Mouse (Mus musculus) right cerebral cortex, postnatal 36 days (tissue): ENCODE results near the gene Rap2b.

Experiments
- DNase-seq, 2 experiments: peaks; one replicate each; pipeline ENCODE4 v3.0.0; 2022; ENCODE audit warnings: low spot score in 2 of 2, mixed read lengths in 1 of 2

The Rap2b gene

DNA sequence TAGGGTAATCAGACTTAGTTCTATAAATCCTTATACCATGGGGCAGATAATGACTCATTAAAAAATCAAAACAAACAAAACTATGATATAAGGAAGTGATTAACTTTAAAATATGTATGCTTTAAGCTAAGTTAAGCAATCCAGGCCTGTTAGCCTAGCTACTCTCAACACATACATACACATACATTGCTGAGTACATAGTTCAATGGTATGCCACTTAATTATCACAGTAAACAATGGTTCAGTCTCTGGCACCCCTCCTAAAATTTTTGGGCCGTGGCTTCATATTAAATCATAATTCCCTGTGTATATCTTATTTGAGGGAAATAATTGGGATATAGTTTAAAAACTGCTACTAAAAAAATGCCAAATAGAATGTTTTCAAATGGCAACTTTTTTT is at the start of gene Rap2b:
Gene Rap2b (plus strand): TSS at position 301 of the 400 bp plus-strand sequence.
- DNase-seq, result no peak

DNA sequence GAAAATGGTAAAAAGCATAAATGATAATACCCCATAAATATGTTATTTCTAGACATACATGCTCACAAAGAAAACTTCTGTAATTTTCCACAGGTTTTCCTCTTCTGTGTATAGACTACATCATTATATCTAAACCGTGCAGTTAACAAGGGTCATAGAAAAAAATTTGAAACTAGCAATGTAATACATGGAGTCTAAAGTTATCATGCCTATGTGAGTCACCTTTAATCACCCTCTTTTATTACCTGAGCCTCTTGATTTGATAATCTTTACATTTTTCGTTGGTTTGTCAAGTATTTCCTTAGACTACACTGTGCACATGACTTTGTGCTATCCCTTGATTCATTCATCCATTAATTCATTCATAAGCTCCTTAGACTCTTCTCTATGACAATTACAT is 46.4 kb upstream of the Rap2b start:
- no peak for DNase-seq

DNA sequence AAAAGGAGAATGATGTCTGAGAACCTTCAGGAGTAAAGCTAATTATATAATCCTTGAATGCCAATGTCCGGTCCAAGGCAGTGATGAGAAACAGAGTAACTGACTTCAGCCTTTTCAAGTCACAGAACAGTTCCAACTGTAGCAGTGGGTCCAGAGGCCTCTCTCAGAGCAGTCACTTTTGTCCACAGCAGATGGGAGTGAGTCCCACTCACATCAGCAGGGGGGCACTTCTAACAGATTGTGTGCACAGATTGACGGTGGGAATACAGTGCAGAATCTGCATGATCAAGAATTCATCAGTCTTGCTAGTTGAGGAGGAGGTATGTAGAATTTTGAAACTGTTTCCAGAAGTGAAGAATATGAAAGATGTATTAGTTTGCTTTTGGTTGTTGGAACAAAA is 41.4 kb upstream of the Rap2b start:
- peak; percentile 13 to 23 for DNase-seq

DNA sequence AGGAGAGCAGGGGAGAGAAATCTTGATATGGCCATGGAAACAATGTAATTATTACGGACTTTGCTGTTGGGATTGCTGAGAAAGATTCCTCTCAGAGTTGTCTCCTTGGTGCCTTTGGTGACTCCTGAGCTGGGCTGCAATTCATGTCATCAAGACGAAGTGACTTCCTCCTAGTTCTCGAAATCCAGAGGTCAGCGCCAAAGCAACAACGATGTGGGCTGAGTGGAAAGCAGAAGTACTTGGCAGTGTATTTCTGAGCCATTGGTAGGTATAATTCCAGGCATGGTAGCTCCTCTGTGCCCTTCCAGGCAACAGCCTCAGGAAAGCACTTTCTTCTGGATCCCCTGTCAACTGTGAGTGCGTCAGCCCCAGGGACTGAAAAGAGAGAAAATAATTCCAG is 39.8 kb upstream of the Rap2b start:
- DNase-seq, result no peak

DNA sequence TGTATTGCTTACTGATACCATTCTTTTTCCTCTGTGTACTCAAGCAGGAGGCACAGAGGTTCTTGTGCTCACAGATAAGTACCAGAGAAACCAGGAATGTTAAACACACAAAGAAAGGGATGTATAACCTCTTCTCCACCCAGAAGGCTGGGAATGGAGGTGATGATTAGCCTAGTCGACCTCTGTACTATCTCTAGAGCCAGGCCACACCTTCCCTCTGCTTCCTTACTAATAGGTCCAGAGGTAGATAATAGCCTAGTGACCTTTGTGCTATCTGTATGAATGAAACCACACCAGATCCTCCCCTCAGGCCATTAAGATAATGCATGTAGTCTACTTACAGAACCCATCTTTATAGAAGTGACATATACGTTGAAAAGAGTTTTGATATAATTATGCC is 25.2 kb upstream of the Rap2b start:
- DNase-seq, result no peak

DNA sequence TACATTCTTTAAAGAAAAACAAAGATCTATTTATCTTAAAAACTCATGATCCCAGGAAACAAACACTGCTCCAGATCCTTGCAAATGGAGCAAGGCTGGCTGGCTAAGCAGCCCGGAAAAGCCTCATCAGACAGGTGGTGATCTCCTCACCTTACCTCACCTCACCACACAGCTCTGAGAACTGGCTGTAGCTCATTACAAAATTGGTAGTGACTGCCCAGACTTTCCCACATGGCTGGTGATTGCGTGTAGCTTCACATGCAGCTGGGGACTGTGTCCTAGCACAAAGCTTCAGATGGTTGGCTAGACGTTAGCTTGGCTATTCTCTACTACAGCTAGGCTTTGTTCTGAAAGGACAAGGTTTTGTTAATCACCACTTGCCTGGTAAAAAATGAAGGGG is 24.2 kb upstream of the Rap2b start:
- DNase-seq, result no peak

DNA sequence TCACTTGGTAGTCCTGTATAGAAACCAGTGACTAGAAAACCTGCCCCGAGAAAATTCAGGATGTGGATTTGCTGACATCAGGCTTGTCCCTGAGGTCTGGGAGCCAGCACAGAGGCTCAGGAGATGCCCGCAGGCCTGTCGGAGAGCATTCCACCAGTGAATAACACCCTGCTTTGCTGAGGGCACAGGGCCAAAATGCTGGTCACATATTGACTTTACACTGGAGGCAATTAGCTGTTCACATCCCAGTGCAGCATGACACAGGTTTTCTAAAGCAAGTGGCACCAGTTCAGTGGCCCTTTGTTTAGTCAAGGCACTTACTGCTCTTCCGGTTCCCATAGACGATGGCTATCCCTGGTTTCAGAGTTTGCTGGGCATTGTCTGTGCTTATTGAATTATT is 21.1 kb upstream of the Rap2b start:
- no peak for DNase-seq

DNA sequence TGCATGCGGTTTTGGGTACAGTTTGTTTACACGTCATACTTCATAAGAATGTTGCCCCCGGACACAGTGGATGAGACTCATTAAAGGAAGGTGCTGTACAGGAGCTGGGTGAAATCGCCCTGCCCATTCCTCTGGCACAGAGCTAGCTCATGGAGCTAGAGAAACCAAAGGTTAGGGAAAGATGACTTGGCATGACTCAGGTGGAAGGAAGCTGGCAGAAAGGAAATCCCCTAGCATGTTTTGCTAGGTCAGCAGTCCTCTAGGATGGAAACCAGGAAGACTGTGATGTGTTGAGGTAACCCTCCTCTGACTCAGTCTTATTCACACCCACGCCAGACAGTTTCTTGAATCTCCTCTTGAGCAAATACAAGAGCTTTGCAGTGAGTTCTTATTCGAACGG is 17.4 kb upstream of the Rap2b start:
- no peak for DNase-seq

DNA sequence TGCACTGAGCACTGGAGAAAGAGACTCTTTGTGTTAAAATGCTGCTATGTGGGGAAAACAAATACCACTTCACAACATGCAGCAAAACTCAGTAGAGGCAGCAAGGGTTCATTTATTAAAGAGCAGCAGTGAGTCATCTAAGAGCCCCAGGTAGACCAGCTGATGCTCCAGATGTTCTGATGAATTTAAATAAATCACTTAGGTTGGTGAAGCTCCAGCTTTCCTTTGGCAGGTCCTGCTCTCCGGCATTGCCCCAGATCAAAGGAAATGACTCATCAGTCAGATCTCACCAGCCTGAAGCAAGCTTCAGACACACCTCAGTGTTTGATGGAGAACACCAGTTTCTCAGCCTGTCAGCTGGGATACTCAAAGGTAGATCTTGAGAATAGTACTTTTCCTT is 15.8 kb upstream of the Rap2b start:
- DNase-seq, result no peak

DNA sequence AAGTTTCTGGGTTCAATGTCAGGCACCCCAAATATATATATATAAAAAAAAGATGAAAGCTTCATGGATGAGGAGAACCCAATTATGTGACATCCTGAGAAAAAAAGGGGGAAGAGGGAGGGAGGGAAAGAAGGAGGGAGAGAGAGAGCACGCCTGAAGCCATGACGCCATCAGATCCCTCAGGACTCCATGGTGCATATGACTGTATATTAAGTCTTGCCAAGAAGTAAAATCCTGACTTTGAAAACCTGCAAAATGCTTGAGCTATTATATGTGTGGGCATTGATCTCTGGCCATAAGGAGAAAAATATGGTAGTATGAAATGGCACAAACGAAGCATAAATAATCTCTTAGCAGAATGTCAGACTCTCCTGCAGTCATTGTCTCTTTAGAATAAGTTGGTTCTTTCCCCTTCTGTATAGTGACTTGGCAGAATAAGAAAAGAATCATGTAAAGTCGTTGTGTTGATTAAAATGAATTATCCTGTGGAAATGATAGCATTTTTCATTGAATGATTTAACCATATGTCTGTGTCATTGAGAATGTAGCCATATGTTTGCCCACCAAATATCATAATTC is 13.3 kb upstream of the Rap2b start:
- no peak for DNase-seq

DNA sequence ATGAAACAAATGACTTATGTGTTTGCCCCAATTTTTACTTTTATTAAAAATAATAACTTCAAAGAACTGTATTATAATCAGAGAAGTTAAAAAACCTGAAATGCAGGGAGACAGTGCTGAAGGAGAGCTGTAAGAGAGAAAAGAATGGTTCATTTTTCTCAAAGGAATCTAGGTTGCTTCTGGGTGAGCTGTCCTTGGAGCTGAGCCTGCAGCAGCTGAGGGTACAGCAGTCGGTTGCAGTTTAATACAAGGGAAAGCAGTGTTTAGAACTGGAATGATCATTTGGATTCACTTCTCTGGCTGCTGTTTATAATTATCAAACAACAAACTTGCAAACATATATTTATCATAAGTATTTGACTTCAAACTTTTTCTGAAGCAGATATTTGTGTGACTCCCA is 12.0 kb upstream of the Rap2b start:
- DNase-seq, result no peak

DNA sequence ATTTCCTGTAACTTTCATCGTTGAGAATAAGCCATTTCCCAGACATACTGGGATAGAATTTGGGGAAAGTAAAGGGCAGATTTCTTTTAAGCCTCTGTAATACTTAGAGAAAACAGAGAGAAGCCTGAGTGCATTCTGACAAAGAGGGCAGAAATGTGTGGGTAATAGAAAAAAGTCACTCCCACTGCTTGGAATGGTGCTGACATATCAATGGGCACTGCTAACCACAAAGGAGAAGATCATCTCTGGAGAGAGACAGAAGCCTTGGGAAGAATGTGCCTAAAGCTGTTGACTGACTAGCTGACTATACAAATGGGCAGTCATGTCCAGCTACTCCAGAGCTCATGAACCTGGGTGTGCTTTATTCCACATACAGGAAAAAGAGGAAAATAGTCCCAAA is 6.0 kb upstream of the Rap2b start:
- DNase-seq, result no peak

DNA sequence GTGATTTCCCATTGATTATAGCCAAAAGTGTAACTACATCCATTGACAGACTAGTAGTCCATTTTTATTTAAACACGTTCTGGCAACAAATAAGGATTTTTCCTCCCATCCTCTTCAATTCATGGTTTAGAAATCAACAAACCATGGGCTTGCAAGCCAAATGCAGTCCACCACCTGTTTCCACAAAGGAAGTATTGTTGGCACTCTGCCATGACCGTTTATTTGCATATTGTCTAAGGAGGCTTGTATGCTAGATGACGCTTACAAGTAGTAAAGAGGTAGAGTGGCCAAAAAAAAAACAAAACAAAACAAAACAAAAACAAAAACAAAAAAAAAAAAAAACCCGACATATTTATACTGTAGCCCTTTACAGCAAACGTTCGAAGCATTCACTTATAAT is 3.3 kb upstream of the Rap2b start:
- DNase-seq, result no peak

DNA sequence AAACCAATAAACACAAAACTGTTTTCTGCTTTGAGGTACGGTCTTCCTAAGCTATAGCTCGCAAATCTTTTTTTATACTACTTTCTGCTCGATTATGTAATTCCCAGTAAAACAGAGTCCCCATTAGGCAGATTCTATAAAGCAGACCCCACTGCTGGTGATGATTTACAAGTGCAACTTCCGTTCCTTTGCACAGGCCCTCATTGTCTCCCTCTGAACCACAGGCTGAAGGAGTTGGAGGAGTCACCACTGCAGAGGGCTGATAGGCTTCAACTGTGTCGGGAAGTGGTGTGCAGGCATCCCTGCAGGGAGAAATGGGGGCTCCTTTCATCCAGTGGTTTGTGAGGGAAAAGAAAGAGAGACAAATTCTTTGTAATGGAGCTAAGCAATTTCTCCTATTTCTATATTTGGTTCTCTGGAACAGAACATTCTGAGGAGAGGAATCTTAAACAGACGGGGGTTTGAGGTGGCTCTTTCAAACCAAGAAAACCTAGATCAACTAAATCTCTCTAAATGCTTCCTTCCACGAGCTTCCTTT is 2.6 kb upstream of the Rap2b start:
- DNase-seq, result no peak

DNA sequence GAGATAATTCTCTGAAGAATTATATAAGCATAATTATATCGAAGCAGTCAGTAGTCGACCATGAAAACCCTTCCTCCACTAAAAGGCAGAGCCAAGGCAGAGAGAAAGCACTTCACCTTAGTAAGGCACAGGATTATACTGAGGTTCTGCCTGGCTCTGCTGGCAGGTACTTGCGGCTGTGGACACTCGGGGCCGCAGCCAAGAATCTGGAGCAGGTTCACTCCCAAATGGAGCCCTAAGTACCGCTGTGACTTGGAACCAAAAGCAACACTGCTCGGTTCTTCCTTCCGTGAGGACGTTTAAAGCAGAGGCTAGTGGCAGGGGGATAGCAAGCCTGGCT is 1.4 kb downstream of the Rap2b start:
- peak in 1 of 2 experiments; percentile 14 for DNase-seq

DNA sequence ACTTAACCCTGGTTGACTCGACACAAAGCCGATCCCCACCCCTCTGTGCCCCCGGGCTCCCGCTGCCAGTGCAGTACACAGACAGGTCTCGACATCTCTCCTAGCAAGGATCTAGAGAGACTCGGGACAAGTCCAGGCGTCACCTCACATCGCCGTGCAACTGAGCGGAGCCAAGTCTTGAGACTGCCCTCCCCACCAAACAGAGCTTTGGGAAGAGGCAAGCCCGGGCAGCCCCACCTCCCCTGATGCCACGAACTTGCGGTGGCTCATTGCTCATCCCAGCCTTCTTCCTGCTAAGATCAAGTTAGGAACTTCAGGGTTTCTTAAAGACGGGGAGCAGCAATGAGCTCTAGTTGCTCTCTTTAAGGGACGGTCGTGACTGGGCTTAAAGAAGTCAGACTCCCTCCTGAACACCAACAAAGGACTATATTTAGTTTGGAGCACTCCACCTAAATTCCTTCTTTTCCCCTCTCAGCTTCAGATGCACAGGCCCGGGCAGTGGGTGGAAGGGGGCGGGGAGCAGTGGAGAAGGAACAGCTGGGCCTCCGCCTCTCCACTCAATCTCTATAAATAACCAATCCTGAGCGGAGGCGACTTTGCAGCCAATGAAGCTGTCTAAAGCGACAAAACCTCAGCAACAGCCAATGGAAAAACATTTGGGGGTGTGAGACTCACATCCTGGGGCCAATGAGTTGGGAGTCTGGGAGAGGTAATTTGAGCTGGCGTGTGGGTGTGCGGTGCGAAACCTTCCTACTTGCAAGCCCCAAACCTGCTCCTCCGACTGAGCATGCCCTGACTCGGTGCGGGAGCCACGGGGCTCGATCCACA is 1.9 kb downstream of the Rap2b start:
- DNase-seq, result peak; percentile 95 to 98

DNA sequence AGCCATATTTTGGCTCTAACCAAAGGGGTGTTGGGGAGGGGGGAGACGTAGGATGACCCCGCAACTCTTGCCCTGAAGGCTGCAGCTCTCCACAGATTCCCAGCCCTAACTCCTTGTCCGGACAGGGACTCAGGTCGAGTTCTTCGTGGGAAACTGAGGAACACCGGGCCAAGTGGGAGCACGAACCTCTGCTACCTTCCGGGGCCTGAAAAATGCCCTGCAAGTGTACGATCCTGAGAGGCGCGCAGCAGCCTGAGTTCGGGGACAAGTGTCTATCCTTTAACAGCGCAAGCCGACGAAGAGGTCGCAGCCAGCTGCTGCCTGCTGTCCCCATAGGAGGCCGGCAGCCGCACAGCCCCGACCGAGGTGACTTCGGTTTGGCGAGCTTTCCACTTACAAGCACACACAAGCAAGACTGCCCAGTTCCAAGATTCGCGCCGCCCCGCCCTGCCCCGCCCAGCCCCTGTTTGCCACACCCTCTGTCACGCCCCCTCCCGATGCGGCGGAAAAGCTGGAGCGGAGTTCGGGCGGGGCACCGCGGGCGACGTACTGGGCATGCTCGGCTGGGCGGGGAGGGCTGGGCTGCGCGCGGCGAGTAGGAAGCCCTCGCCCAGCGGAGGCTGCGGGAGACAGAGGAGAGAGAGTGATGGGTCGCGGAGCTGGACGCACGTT is 2.7 kb downstream of the Rap2b start:
- DNase-seq, result peak; percentile 92 to 93

DNA sequence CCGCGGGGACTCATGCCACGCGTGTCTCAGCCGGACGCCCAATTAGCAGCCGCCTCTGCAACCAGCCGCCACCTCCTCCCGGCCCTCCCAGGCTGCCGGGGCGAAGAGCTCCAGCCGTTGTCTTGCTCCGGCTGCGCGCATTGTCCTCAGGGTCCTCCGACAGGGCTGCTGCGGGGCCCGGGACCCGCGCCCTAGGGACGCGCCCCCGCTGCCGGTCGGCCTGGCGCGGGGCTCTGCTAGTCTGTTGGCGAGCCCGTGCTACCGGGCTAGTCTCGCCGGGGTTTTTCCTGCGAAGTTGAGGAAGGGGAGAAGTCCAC is 3.2 kb downstream of the Rap2b start:
- no peak for DNase-seq

DNA sequence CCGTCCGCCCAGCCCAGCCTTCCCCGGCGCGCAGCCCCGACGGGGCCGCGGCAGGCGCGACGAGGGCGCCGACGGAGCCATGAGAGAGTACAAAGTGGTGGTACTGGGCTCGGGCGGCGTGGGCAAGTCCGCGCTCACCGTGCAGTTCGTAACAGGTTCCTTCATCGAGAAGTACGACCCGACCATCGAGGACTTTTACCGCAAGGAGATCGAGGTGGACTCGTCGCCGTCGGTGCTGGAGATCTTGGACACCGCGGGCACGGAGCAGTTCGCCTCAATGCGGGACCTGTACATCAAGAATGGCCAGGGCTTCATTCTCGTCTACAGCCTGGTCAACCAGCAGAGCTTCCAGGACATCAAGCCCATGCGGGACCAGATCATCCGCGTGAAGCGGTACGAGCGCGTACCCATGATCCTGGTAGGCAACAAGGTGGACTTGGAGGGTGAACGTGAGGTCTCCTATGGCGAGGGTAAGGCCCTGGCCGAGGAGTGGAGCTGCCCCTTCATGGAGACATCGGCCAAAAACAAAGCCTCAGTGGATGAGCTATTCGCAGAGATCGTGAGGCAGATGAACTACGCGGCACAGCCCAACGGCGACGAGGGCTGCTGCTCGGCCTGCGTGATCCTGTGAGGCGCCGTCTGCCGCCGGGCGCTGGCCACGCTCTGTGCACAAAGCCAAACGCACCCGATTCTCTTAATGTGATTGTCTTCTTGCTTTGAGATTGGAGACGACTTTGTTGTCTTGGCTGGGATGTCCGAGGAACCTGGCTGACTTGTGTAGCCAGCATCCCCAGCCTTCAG is 3.7 kb downstream of the Rap2b start:
- DNase-seq, result peak; percentile 30 to 40

DNA sequence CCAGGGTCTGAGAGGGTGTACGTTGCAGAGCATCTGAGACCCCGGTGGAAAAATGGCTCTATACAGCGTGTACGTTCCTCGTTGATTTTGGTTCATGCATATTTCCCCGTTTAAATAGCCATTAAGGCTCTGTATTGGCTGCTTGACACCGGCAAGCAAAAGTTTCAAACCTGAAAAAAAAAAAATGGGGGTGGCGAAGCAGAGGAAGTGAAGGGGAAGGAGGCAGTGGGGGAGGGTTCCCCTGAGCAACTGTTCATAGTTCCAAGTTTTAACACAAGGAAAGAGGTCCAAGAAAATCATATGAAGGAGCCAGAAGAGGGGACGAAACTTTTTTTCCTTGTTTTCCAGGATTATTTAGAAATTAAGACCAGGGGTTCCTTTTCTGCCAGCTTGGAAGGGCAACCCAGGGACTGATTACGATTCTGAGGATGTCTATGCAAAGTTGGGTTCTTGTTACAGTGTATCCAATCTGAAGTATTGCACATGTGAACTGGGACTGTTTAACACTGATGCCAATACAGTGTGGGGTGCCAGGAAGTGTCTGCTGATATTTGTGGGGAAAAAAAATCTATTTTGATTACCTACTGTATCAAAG is 4.4 kb downstream of the Rap2b start, which contains the start of gene B430305J03Rik:
Gene B430305J03Rik (minus strand): TSS at position 173 of the 595 bp plus-strand sequence.
- no peak for DNase-seq

DNA sequence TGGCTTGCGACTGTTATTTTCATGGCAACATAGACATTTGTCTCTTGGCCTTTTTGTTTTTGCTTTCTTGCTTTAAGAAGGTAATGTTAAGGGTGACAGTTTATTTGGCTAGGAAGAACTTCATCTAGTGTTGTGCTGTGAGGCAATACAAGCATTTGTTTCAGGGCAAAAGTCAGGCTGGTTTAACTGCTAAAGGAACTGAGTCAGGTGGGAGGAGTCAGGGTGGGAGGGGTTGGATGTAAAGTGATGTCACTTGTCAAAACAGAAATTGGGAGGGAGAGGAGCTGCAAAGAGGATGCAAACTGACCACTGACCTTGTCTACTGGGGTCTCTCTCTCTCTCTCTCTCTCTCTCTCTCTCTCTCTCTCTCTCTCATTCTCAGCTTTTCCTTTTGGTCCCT is 7.0 kb downstream of the Rap2b start:
- no peak for DNase-seq

DNA sequence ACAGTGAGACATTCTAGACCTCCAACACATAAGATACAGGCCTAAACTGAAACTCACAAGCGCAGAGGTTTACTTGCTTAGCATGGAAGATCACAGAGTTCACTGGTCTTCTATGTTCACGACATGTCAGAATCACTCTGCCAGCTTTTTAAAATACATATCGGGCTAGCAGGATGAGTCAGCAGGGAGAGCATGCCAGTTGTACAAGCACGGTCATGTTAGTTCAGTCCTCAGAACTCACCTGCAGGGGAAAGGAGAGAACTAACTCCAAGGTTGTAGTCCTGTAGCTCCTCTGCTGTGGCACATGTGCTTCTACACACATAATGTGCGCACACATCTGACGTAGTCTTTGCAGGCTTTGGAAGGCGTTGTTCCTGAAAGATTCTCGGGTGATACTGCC is 14.6 kb downstream of the Rap2b start:
- no peak for DNase-seq
